ENCODE assay signal across 25 mouse cellular contexts in genomic region chr10:43997276-43997675, GRCm38 (mm10).
DNase-seq lines count a peak whose midpoint lies in the region; ATAC-seq and TF ChIP-seq lines count a peak whose summit lies in the region.
"Had no signal": no experiment of that assay in that cellular context is flagged by ENCODE, and none has a peak within 500 bp of the region (broad histone marks: within the 10 kb centered on the region; RNA-seq: fewer than 3 reads in every experiment).

No protein-coding gene starts in this region.

- H3K36me3 ChIP-seq in G1E (replicated peaks): peaks cover 53% of the 10 kb centered on the region
- H3K36me3 ChIP-seq in thymus, adult 2 months (ENCODE audit: control insufficient read depth, insufficient read depth, low read length): no peaks in the 10 kb centered on the region
- H3K36me3 ChIP-seq in intestine, postnatal 0 days (ENCODE audit: control insufficient read depth, insufficient read depth): peaks cover 2% of the 10 kb centered on the region; the same call in 1 of the 2 replicates
- H3K36me3 ChIP-seq in heart, embryonic 12.5 days: no peaks in the 10 kb centered on the region
- H3K36me3 ChIP-seq: forebrain, embryonic 15.5 days; hindbrain, embryonic 12.5 days; intestine, embryonic 15.5 days; kidney, embryonic 15.5 days; limb, embryonic 13.5 days; neural tube, embryonic 13.5 days had no signal

- peak overlapping the region; percentile 78 for H3K27ac ChIP-seq in thymus, adult 2 months (ENCODE audit: control insufficient read depth, insufficient read depth, low read length)
- no peak overlapping the region for H3K27ac ChIP-seq in intestine, postnatal 0 days (ENCODE audit: low read depth, low read length)
- no peak overlapping the region for H3K27ac ChIP-seq in heart, embryonic 12.5 days (ENCODE audit: poor library complexity, severe bottlenecking)
- H3K27ac ChIP-seq: forebrain, embryonic 15.5 days; hindbrain, embryonic 12.5 days; intestine, embryonic 15.5 days; kidney, embryonic 15.5 days; limb, embryonic 13.5 days; liver, embryonic 14.5 days; neural tube, embryonic 13.5 days; stomach, postnatal 0 days had no signal

- ATAC-seq in G1E (ENCODE audit: extremely low read depth, insufficient number of reproducible peaks, low FRiP score, poor library complexity, severe bottlenecking): peak; percentile 40; the same call in 1 of the 2 replicates
- peak; percentile 43 for ATAC-seq in megakaryocyte, adult 5-6 weeks (ENCODE audit: poor library complexity, severe bottlenecking)
- ATAC-seq in intestine, postnatal 0 days: no peak
- no peak for ATAC-seq in heart, embryonic 12.5 days (ENCODE audit: insufficient number of reproducible peaks, low FRiP score)
- ATAC-seq: forebrain, embryonic 15.5 days; intestine, embryonic 15.5 days; Patski had no signal

- no peaks in the 10 kb centered on the region for H3K9me3 ChIP-seq in G1E (replicated peaks)
- H3K9me3 ChIP-seq in intestine, postnatal 0 days (ENCODE audit: control insufficient read depth): no peaks in the 10 kb centered on the region
- H3K9me3 ChIP-seq in heart, embryonic 12.5 days (replicated peaks): no peaks in the 10 kb centered on the region
- H3K9me3 ChIP-seq: forebrain, embryonic 15.5 days; hindbrain, embryonic 12.5 days; intestine, embryonic 15.5 days; kidney, embryonic 15.5 days; limb, embryonic 13.5 days; neural tube, embryonic 13.5 days had no signal

- no peak for TF ChIP-seq CTCF in G1E (IDR thresholded peaks at IDR 0.05; ENCODE audit: low read depth, low read length)
- no peak for TF ChIP-seq CTCF in thymus, adult 2 months (IDR thresholded peaks at IDR 0.05; ENCODE audit: borderline replicate concordance, control insufficient read depth, extremely low read depth, insufficient read depth, low read length, poor library complexity)
- no peak for TF ChIP-seq CTCF in lung, adult 2 months (IDR thresholded peaks at IDR 0.05; ENCODE audit: insufficient read depth, low read length)
- no peak for TF ChIP-seq CTCF in intestine, postnatal 0 days (IDR thresholded peaks at IDR 0.05; ENCODE audit: low read depth)

- DNase-seq in CD4-positive helper T cell, adult 2 months (ENCODE audit: low read depth, low spot score): peak; percentile 91
- no peak for DNase-seq in G1E (ENCODE audit: low spot score)
- DNase-seq in thymus, adult 2 months: peak; percentile 36
- DNase-seq in adrenal gland, adult 2 months: no peak
- no peak for DNase-seq in lung, adult 2 months
- DNase-seq: adrenal gland, postnatal 36 days; cerebellum, adult 18-20 months; cerebellum, postnatal 25 days; embryo, embryonic 11 days; gastrocnemius, postnatal 36 days; heart, postnatal 14 days; lung, postnatal 10 days had no signal

- H3K4me2 ChIP-seq in intestine, postnatal 0 days (replicated peaks; ENCODE audit: low read depth): no peak overlapping the region
- no peak overlapping the region for H3K4me2 ChIP-seq in heart, embryonic 12.5 days
- H3K4me2 ChIP-seq: forebrain, embryonic 15.5 days; heart, embryonic 11.5 days; hindbrain, embryonic 12.5 days; intestine, embryonic 15.5 days; kidney, embryonic 15.5 days; limb, embryonic 13.5 days; neural tube, embryonic 13.5 days had no signal

- no peak overlapping the region; the same call in 1 of the 2 replicates for H3K4me3 ChIP-seq in G1E (ENCODE audit: low read depth, low read length)
- H3K4me3 ChIP-seq in thymus, adult 2 months (ENCODE audit: control insufficient read depth, insufficient read depth, low read length): no peak overlapping the region
- H3K4me3 ChIP-seq in lung, adult 2 months (replicated peaks; ENCODE audit: extremely low read depth, low read depth, low read length): no peak overlapping the region
- no peak overlapping the region for H3K4me3 ChIP-seq in intestine, postnatal 0 days (ENCODE audit: low read depth, low read length)
- no peak overlapping the region for H3K4me3 ChIP-seq in heart, embryonic 12.5 days
- H3K4me3 ChIP-seq: forebrain, embryonic 15.5 days; hindbrain, embryonic 12.5 days; intestine, embryonic 15.5 days; kidney, embryonic 15.5 days; limb, embryonic 13.5 days; neural tube, embryonic 13.5 days had no signal

- no peak for TF ChIP-seq POLR2A in thymus, adult 2 months (IDR thresholded peaks at IDR 0.05; ENCODE audit: control insufficient read depth, extremely low read depth, insufficient read depth, low read length, poor library complexity)
- TF ChIP-seq POLR2A in lung, adult 2 months (IDR thresholded peaks at IDR 0.05; ENCODE audit: borderline replicate concordance, extremely low read depth, low read depth, low read length): no peak

- peaks cover 63% of the 10 kb centered on the region for H3K4me1 ChIP-seq in G1E (ENCODE audit: insufficient read depth, low read depth, low read length)
- H3K4me1 ChIP-seq in thymus, adult 2 months (replicated peaks; ENCODE audit: control insufficient read depth, insufficient read depth, low read length): peaks cover 22% of the 10 kb centered on the region
- H3K4me1 ChIP-seq in lung, adult 2 months (ENCODE audit: control insufficient read depth, insufficient read depth, low read length): no peaks in the 10 kb centered on the region
- no peaks in the 10 kb centered on the region for H3K4me1 ChIP-seq in intestine, postnatal 0 days (replicated peaks; ENCODE audit: control insufficient read depth, insufficient read depth, low read length)
- H3K4me1 ChIP-seq in heart, embryonic 12.5 days (replicated peaks): peaks cover 5% of the 10 kb centered on the region; the same call in 1 of the 2 replicates
- H3K4me1 ChIP-seq: intestine, embryonic 15.5 days had no signal

- 35% methylated on average over 10 of the region's 10 CpGs for WGBS in thymus, adult 2 months
- WGBS in lung, adult 2 months: 82% methylated on average over 10 of the region's 10 CpGs
- 87% methylated on average over 10 of the region's 10 CpGs for WGBS in intestine, postnatal 0 days
- 53% methylated on average over 10 of the region's 10 CpGs for WGBS in heart, embryonic 12.5 days

- no peaks in the 10 kb centered on the region for H3K27me3 ChIP-seq in G1E (ENCODE audit: insufficient read depth, low read length)
- H3K27me3 ChIP-seq in thymus, adult 2 months (ENCODE audit: control insufficient read depth, insufficient read depth, low read length): no peaks in the 10 kb centered on the region
- H3K27me3 ChIP-seq in intestine, postnatal 0 days (replicated peaks; ENCODE audit: control insufficient read depth, insufficient read depth, low read length): no peaks in the 10 kb centered on the region
- peaks cover 24% of the 10 kb centered on the region for H3K27me3 ChIP-seq in heart, embryonic 12.5 days (replicated peaks)
- H3K27me3 ChIP-seq: Patski had no signal

- no peak overlapping the region for H3K9ac ChIP-seq in intestine, postnatal 0 days (ENCODE audit: low read depth, low read length)
- H3K9ac ChIP-seq in heart, embryonic 12.5 days: no peak overlapping the region
- H3K9ac ChIP-seq: forebrain, embryonic 15.5 days; hindbrain, embryonic 12.5 days; intestine, embryonic 15.5 days; kidney, embryonic 15.5 days; limb, embryonic 13.5 days; liver, embryonic 14.5 days; neural tube, embryonic 13.5 days had no signal

Comparison
In these comparisons a context has a peak if more than half of its experiments do, and no peak if none do; other contexts are left out.
1. DNase-seq: peak in CD4-positive helper T cell, adult 2 months (single experiment) and thymus, adult 2 months (single experiment); none in G1E (single experiment), adrenal gland, adult 2 months (single experiment) and lung, adult 2 months (single experiment).
2. ATAC-seq: peak in G1E (single experiment) and megakaryocyte, adult 5-6 weeks (single experiment); none in intestine, postnatal 0 days (single experiment) and heart, embryonic 12.5 days (single experiment).